Mouse (Mus musculus) telencephalon, adult 2 months (tissue): Measurements from ENCODE around the gene Alg14.

Source experiments
- DNase-seq: peaks from one replicate; pipeline ENCODE4 v3.0.0-alpha.2; 2011; ENCODE audit warnings: low read depth, low spot score

The Alg14 gene

DNA sequence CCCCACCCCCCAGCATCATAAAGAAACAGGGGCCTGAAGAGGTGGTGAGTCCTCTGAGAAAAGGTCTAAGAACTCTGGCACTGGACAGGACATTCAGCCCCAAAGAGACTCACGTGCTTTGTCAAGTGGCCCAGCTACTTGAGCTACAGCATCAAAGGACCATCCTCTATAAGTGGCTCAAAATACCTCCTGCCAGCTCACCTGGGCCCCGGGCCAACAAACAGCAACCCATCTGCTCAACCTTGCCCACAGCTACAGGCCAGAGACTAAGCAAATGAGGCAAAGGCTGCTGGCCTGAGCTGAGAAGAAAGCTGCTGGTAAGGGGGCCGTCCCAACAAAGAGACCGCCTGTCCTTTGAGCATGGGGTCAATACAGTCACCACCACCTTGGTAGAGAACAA is 14.0 kb upstream of the Alg14 start:
- DNase-seq = no peak

DNA sequence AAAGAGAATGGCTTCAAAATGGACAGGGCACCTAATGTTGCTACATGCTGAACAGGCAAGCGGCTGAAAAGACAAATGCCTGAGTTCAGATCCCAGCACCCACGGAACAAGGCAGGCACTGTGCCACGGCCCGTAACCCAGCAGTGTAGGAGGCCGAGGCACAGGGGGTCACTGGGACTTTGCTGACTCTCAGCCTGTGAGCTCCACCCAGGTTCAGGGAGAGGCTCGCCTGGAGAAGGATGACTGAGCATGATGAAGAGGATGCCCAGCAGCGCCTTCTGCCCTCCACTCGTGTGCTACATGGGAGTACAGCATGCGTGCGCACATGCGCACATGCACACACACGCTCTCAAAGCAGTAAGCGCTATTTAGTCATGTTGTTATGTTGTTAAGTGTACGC is 11.9 kb upstream of the Alg14 start:
- no peak for DNase-seq

DNA sequence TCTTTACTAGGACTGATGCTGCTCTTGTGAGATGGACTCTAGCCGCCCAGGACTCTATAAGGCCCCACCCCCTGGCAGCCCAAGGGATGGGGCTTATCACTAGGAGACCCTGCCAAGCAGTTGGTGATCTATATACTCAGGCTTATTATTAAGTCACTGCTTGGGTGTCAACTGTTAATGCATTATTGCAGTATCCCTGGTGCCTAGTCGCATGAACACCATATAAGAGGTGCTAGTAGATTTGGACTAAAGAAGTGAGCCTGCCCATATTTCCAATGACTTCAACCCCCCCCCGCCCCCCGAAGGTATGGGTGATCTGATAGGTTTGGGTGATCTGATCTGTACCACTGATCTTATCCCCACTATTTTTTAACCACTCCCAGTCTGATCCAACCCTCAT is 8.6 kb upstream of the Alg14 start, which contains the start of gene Tmem56:
TSS of gene Tmem56 (minus strand) at position 101 of the 400 bp plus-strand sequence.
- no peak for DNase-seq

DNA sequence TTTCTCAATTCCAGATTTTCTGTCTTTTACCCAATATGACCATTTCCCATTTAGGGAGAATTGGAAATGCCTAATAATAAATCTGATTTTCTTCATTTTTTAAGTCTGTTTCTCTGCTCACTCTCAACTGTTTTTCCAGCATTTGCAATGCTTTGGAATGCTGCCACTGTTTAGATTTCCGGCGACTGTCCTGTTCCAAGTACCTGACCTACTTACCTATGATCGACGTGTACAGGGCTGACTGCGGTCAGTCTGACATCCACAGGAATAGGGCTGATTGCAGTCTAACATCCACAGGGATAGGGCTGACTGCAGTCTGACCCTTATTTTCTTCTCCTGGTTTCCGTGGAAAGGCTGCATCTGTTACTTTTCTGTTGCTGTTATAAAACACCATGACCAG is 6.4 kb upstream of the Alg14 start:
- no peak for DNase-seq

DNA sequence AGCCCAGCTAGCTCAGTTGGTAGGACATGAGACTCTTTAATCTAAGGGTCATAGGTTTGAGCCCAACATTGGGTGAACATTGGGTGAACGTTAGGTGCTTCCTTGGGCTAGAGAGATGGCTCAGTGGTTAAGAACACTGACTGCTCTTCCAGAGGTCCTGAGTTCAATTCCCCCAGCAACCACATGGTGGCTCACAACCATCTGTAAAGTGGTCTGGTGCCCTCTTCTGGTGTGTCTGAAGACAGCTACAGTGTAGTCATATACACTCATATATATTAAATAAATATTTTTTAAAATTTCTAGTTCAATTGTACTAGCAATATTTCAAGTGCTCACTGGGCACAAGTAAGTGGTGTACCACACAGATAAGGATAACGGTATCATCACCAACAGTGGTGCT is 4.4 kb upstream of the Alg14 start:
- no peak for DNase-seq

DNA sequence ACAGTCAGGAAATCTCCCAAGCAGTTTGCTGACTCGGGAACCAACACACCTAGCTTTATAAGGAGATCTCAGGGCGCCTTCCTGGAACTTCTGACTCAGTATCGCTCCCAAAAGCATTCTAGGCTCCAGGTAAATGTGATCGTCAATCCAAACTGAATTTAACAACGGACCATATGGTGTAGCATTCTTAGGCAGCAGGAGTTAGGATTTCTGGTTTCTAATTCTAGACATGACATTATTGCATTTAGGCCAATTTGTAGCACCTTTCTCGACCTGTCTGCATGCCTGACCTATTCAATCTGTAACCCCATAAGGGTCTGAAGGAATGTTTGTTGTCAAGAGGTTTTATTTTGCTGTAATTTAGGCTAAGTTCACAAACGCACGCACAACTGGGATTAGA is 892 bp upstream of the Alg14 start:
- DNase-seq = no peak

DNA sequence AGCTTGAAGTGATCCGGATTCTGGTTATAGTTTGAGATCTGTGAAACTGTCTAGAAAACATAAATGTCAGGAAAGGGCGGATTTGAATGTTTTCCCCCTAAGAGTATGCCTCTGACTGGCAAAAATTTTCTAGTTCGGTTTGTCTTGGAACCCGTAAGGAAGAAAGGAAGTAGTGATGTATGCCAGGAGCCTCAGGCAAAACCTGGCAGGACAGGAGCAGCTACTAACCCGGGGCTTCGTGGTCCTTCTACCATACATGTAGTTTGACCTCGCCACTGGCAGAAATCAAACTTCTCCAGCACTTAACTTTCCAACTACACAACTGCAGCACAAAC is 381 bp upstream of the Alg14 start:
- no peak for DNase-seq

DNA sequence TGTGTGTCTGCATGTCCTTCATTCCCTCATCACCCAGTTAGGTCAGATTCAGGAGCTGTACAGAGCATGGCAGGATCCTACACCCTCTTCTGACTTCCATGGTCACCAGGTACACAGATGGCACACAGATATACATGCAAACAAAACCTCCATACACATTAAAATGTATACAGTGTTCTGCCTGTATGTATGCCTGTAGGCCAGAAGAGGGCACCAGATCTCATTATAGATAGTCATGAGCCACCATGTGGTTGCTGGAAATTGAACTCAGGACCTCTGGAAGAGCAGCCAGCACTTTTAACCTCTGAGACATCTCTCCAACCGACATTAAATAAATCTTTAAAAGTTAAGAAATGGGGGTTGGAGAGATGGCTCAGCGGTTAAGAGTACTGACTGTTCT is 2.6 kb downstream of the Alg14 start:
- DNase-seq = no peak

DNA sequence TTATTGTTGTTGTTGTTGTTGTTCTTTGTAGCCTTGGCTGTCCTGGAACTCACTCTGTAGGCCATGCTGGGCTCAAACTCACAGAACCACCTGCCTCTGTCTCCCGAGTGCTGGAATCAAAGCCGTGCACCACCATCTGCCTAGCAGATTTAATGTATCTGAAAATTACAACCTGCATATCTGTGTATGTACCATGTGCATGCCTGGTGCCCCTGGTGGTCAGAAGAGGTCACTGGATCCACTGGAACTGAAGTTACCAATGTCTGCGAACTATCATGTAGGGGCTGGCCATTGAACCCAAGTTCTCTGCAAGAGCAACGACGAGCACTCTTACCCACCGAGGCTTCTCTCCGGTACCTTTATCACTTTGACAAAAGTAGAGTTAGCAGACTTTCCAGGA is 15.1 kb downstream of the Alg14 start:
- no peak for DNase-seq

DNA sequence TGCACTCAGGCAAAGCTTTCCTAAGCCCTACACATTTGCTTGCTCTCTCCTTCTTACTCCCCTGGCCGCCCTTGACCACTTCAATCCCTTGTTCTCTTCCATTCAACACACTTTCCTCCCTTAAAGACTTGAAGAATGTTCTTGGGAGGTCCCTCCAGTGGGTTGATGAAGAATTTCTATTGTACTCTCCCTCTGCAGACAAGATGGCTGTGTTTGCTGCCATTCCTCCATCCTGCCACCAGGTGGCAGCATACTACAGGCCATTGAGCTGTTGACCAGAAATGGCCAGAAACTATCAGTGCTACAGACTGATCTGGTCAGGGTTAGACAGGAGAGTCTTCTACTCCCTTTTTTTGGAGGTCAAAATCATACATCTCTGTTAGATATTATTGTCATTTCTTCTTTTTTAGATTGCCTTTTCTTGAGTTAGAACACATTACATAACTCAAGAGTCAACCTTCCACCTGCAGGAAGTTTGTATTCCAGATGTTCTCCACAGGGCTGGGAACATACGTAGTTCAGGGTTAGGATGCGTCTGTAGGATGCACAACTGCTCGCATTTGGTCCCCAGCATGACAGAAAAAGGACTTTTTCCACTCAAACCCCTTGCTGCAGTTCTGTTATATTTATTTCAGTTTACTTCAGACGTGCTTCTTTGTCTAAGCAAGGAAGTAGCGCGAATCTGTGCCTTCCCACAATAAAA is 16.1 kb downstream of the Alg14 start:
- DNase-seq = peak; percentile 42

DNA sequence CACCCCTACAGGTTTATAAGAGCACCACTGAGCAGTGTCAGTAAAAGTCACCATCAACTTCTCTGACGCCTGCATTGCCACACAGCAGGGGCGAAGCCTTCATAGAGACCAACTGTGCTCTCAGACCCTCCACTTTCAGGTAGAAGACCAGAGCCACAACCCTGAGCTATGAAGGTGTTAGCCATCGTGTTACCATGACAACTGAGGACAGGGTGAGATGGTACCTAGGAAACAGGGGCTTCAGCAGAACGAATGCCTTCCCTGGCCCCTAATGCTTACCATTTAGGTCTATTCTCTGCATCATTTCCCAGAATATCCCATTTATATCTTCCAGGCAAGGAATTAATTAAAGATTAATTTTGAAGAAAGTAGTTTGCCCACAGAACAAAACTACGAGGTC is 17.4 kb downstream of the Alg14 start:
- no peak for DNase-seq

DNA sequence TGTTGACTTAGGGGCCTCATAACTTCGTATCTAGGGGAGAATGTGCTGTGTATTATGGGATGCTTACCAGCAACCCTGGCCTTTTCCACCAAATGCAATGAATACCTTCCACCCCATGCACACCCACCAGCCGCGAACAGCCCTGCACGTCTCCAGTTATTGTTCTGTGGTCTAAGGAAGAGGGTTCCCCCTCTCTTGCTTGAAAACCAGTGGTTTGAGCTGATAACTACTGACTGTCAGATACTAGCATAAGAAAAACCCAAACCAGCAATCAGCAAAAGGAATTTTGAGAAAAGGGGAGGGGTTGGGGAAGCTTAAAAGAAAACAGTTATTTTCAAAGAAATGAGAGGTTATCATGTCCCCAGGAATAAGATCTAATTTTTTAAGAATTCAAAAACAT is 17.9 kb downstream of the Alg14 start:
- DNase-seq = no peak

DNA sequence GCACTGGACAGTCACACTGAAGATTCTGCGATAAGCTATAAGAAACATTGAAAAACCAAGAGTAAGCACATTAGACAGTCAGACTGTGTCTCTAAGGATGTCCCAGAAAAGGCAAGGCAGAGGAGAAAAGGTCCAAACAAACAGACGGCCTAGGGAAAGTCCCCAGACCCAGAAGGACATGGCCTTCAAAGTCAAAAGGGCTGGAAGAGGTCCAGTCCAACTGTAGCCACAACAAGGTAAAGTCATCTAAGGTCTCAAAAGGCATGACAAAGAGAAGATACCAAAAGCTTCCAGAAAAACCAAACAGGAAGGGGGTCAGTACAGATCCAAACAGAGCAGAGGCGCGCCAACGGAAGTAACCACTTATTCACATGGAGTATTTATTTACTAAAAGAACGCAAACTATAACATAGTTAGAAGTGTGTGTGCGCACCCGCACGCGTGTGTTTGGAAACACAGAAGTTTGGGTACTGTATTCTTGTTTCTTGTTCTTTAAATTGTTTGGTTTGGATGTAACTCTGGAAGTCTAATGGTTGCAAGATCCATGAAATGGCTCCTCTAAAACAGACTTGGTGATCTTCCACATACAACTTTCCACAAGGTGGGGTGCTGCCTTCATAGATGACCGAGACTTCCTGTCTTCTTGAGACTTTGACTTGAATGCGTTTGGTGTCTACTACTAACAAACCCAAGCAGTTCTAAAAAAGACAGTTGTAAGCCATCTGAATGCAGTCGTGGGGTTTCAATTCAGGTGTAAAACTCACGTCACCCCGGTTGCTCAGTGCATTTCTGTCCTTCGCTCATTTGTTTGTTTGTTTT is 18.5 kb downstream of the Alg14 start:
- DNase-seq = no peak

DNA sequence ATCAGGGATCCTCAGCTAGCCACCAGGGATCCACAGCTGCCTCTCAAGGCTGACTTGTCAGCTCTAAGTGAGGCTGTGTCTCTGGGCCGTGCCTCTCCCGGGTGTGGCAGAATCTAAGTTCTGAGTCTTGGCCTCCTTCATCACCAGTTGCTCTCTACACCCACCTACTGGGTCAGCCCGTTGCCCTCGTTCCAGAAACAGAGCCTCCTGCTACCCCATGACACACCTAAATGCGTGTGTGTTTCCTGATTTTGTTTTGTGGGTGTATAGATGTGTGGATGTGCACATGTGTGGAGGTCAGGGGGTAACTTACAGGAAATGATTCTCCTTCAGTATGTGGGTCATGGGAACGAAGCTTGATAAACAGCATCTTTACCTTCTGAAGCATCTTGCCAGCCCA is 20.9 kb downstream of the Alg14 start:
- no peak for DNase-seq

DNA sequence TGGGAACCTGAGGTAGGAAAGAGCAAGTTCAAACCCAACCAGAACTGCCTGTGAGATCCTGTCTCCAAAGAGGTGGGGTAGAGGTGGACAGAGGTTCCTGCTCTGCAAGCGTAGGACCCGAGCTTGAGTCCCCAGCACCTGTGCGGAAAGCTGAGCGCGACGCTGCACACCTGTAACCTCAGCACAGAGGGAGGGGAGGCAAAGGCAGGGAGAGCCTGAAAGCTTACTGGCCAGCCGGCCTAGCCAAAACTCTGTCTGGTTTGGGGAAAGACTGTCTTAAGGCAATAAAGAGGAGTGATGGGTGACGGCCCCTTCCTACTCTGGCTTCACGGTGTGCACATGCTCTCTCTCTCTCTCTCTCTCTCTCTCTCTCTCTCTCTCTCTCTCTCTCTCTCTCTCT is 21.4 kb downstream of the Alg14 start:
- DNase-seq = no peak

DNA sequence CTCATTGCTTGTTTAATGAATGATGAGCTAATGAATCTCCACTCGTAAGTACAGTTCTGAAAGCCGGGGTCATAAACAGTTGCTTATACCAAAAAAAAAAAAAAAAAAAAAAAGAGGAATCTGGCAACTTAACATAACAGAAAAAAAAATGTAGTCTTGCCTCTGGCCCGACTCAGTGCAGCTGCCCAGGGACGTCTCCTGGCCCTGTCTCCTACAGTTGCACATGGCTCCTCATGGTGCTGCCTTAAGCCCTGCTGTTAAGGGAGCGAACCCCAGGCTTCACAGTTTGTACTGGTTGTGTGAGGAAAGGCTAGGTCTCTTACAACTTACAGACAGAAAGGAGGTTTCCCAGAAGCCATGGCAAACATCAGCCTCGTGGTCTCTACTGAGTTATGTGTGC is 22.6 kb downstream of the Alg14 start:
- no peak for DNase-seq

DNA sequence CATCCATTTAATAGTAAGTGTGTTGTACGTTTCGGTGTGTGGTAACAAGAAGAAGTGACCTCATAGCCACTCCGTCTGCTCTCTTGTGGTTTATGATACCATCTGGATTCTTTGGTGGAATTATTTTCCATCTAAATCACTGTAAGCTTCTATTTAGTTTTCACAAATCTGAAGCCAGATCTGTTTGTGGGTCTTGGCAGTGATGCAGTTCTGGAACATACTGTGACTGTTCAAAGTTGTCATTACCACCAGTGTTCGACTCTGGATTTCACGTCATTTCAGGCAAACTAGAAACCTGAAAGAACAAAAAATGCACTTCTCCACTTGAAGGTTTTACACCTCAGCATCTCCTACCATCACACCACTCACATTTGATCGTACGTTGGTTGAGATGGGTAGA is 23.9 kb downstream of the Alg14 start:
- DNase-seq = no peak

DNA sequence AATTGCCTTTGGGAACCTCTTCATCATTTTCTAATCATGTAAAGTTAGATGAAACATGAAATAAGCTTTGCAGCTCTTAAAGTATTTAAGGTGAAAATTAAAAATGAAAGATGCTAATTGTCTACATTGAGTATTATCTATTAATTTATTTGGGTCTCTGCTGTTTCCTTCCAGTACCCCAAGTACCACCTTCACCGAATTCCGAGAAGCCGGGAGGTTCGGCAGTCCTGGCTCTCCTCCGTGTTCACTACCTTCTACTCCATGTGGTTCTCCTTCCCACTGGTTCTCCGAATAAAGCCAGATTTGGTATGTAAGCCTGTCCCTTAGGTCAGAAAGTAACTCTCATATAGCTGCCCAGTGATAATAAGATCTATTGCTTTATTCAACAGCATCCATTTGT is 28.3 kb downstream of the Alg14 start:
- no peak for DNase-seq

DNA sequence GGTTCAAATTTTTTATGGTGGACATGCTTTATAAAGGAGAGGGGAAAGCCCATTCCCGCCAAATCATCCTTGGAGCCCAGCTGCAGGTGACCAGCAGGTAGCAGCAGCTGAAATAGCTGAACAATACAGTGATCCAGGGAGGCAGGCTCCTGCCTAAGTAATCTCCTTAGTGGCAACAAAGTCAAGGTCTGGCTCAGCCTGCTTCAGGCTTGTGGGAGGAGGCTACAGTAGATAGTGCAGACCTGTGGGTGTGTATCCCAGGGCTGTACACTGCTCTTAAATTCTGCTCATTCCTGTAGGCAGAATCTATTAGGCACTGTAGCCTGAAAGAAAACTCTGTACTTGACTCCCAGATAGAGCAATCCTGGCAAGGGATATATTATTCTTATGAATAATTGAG is 29.3 kb downstream of the Alg14 start:
- DNase-seq = no peak

DNA sequence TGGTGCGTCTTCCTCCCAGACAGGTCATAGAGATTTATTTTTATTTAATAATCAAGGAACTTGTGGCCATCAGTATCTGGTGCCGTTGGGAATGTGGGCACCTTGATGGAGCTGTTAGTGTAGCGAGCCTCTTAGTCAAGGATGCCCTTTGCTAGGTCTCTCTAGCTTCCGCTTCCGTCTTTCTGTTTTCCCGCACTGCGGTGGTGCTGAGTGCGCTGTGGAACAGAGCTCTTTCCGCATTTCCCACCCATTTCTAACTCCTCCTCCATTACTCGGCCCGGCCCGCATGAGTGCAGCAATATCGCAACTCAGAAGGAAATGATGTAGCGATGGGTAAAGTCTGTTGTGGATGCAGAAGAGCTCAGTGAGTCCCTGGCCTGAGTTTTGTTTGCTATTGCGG is 31.8 kb downstream of the Alg14 start:
- DNase-seq = no peak

DNA sequence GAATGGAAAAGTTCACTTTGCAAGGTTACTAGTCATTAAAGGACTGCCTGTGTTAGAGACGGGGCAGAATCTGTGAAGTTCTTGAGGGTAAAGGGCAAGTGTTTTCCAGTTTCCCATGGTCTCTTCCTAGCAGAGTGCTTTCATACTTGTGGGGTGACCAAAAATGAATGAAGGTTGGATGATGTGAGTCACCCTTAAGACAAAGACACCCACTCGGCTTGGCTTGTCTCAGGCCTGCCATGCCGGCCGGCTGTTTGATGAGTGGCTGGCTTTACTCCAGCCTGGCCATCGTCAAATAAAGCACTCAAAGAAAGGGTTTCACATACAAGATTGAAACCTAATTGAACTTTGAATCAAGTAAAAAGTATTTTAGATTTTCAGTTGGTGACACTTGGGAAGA is 35.8 kb downstream of the Alg14 start:
- no peak for DNase-seq

DNA sequence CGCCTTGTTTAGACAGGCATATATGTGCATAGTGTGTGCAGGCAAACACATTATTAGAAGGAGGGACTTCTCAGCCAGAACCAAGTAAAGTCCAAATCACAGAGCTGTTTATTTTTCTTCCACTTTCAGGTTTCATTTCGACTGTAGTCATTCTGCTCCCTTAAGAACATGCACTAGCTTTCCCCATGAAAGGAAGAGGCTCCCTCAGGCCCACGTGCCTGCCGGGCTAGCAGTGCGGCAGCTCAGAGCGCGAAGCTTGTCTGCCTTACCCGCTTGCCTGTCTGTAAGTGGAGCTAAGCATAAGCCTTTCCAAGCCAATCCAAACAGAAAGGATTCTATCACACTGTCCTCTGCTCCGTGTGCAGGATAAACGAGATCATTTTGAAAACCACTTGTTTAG is 38.1 kb downstream of the Alg14 start:
- DNase-seq = no peak

DNA sequence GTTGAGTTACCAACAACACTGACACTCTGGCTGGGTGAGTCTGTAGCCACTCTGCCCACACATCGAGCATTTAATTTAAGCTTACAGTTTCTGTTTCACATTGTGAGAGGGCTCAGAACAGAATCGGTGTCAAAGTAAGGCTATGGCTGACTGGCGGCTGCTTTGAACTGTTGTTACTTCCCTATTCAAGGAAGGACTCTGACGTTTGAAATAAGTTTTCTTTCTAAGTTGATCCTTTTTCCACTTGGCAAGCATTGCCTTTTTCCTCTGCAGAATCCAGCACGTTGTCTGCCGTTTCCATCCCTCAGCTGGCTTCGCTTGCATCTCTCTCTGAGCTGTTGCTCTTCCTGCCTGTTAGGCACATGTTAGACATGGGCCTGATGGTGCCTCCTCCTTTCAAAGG is 38.7 kb downstream of the Alg14 start:
- no peak for DNase-seq
